Mouse (Mus musculus): Measurements from ENCODE around the gene Hba-a2.
"Not testable (repeated sequence)": the region's sequence is repeated elsewhere in the genome, so short reads cannot be mapped to it uniquely, and the experiment has no call there.

- TF ChIP-seq CTCF (IDR thresholded peaks at IDR 0.05; ENCODE audit: low read depth, low read length); POLR2AphosphoS5 (IDR thresholded peaks at IDR 0.05; ENCODE audit: insufficient replicate concordance, low read depth, low read length); GATA1 (IDR thresholded peaks at IDR 0.05; ENCODE audit: borderline replicate concordance, low read length); TAL1 (conservative IDR thresholded peaks at IDR 0.05; ENCODE audit: low read depth, low read length); GATA2 (IDR thresholded peaks at IDR 0.05; ENCODE audit: borderline replicate concordance, low read depth, low read length): not testable (repeated sequence)
Measured at GRCm38 (mm10) chr11:32296203-32296602, at the start of gene Hba-a2.
